ENCODE assay signal across 15 mouse cellular contexts in the genomic region with DNA sequence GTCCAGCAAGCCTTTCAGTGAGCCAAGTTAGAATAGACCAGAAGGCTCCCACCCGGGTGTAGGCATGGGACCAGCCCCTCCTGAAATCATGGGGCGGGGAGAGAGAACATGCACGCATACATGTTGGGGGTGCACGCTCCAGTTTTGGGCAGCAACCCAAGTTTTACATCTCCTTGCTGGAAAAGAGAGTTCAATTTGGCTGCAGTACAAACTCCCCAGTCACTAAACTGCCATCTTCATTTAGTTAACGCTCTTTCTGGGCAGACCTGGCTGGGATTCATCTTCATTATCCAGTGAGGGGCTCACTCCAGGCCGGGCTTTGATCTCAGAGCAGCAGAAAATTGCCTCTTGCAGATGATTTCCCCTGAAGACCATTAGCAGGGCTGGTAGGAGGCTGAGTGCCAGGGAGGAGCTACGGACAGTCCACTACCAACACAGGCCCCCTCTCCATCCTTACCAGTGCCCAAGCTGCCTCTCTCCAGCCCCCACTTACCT.
A peak's percentile ranks its signal among the peaks of the same experiment; 100 is the strongest.
DNase-seq lines count a peak whose midpoint lies in the region; ATAC-seq and TF ChIP-seq lines count a peak whose summit lies in the region.
"Had no signal": no experiment of that assay in that cellular context is flagged by ENCODE, and none has a peak within 500 bp of the region (broad histone marks: within the 10 kb centered on the region; RNA-seq: fewer than 3 reads in every experiment).

No protein-coding gene starts in this region.

- no peaks in the 10 kb centered on the region for H3K36me3 ChIP-seq in lung, embryonic 14.5 days (ENCODE audit: insufficient read depth)
- no peaks in the 10 kb centered on the region for H3K36me3 ChIP-seq in hindbrain, embryonic 16.5 days (ENCODE audit: control insufficient read depth, insufficient read depth, low read length)
- H3K36me3 ChIP-seq: G1E had no signal

- peak; percentile 89 for ATAC-seq in lung, embryonic 14.5 days (ENCODE audit: insufficient read depth)
- ATAC-seq in hindbrain, embryonic 16.5 days = peak; percentile 81

- DNase-seq in cerebellum, postnatal 10 days = peak; percentile 84 to 92
- DNase-seq in cerebellum, adult 8-10 months = no peak
- peak; percentile 96 for DNase-seq in lung, embryonic 14.5 days
- no peak for DNase-seq in lung, postnatal 14 days
- peak; percentile 67 for DNase-seq in Muller cell, postnatal 12 days (ENCODE audit: inconsistent ontology term)
- no peak for DNase-seq in urinary bladder, postnatal 25 days (ENCODE audit: low spot score)
- no peak for DNase-seq in gastrocnemius, adult 18-20 months (ENCODE audit: low spot score)
- DNase-seq: adrenal gland, adult 8-10 months; gastrocnemius, postnatal 25 days; heart, postnatal 10 days; kidney, adult 8-10 months; thymus, adult 18-20 months had no signal

- H3K27me3 ChIP-seq in lung, embryonic 14.5 days (ENCODE audit: insufficient read depth, low read length) = no peaks in the 10 kb centered on the region
- H3K27me3 ChIP-seq in hindbrain, embryonic 16.5 days (replicated peaks; ENCODE audit: control insufficient read depth, insufficient read depth, low read length) = 0 out of 2 replicates have a peak, but pooled peaks cover 3% of the 10 kb centered on the region

- H3K9ac ChIP-seq in lung, embryonic 14.5 days = no peak overlapping the region
- no peak overlapping the region for H3K9ac ChIP-seq in hindbrain, embryonic 16.5 days (ENCODE audit: low read depth, low read length)

- peaks cover 24% of the 10 kb centered on the region for H3K4me1 ChIP-seq in lung, embryonic 14.5 days (ENCODE audit: insufficient read depth)
- H3K4me1 ChIP-seq in hindbrain, embryonic 16.5 days (ENCODE audit: control insufficient read depth, insufficient read depth, low read depth, low read length) = peaks cover 39% of the 10 kb centered on the region

- H3K27ac ChIP-seq in lung, embryonic 14.5 days (ENCODE audit: low read depth) = peak overlapping the region; percentile 73
- H3K27ac ChIP-seq in hindbrain, embryonic 16.5 days (ENCODE audit: low read depth, low read length) = peak overlapping the region; percentile 63; the same call in 1 of the 2 replicates
- H3K27ac ChIP-seq: macrophage had no signal

- H3K4me3 ChIP-seq in lung, embryonic 14.5 days (ENCODE audit: low read depth, low read length) = no peak overlapping the region
- H3K4me3 ChIP-seq in hindbrain, embryonic 16.5 days (ENCODE audit: low read length) = no peak overlapping the region

- no peak overlapping the region for H3K4me2 ChIP-seq in lung, embryonic 14.5 days
- no peak overlapping the region for H3K4me2 ChIP-seq in hindbrain, embryonic 16.5 days (ENCODE audit: low read length)

- TF ChIP-seq CTCF in lung, embryonic 14.5 days (IDR thresholded peaks at IDR 0.05; ENCODE audit: low read depth) = no peak

- no peaks in the 10 kb centered on the region for H3K9me3 ChIP-seq in lung, embryonic 14.5 days (ENCODE audit: low read depth, low read length)
- H3K9me3 ChIP-seq in hindbrain, embryonic 16.5 days (ENCODE audit: control insufficient read depth, low read length) = no peaks in the 10 kb centered on the region
- H3K9me3 ChIP-seq: G1E had no signal

- 40% methylated on average over 7 of the region's 7 CpGs for WGBS in lung, embryonic 14.5 days
- 40% methylated on average over 7 of the region's 7 CpGs for WGBS in hindbrain, embryonic 16.5 days

Comparison
In these comparisons a context has a peak if more than half of its experiments do, and no peak if none do; other contexts are left out.
1. DNase-seq: peak in cerebellum, postnatal 10 days (2 of 2), lung, embryonic 14.5 days (single experiment) and Muller cell, postnatal 12 days (single experiment); none in cerebellum, adult 8-10 months (single experiment), lung, postnatal 14 days (single experiment), urinary bladder, postnatal 25 days (single experiment) and gastrocnemius, adult 18-20 months (single experiment).